Mouse (Mus musculus) heart, postnatal 0 days (tissue): Measurements from ENCODE around the gene Agap1.

Experiments
- CTCF ChIP-seq: IDR thresholded peaks from 2 replicates; pipeline ENCODE4 v1.5.1; 2016; ENCODE audit warnings: antibody characterized with exemption, control low read depth, low read depth
- EP300 ChIP-seq: IDR thresholded peaks from 2 replicates; pipeline ENCODE4 v1.6.1; 2016; ENCODE audit warnings: antibody characterized with exemption, low read depth

GRCm38 (mm10) chr1:89521935-89522535, 67.4 kb downstream of the Agap1 start:
- TF ChIP-seq CTCF, result no peak
- TF ChIP-seq EP300, result no peak
